Mouse (Mus musculus): ENCODE measurements at regions not wholly inside any gene's neighbourhood (a gene's known extent, or its start where the extent isn't known, plus 50 kb on each side); places are given as distances from the start of the nearest gene placed in this dataset.

- Histone ChIP-seq H3K27ac (ENCODE audit: low read depth, low read length) (no peak overlapping the region), H3K9me3 (ENCODE audit: low read length) (no peaks in the 10 kb centered on the region), H3K36me3 (ENCODE audit: insufficient read depth, low read length) (no peaks in the 10 kb centered on the region), H3K9ac (replicated peaks; ENCODE audit: low read length, poor library complexity, severe bottlenecking) (no peak overlapping the region), H3K4me3 (ENCODE audit: low read depth, low read length) (no peak overlapping the region), H3K27me3 (ENCODE audit: insufficient read depth, low read length) (no peaks in the 10 kb centered on the region), H3K4me1 (ENCODE audit: insufficient read depth, low read length) (no peaks in the 10 kb centered on the region), H3K4me2 (ENCODE audit: low read depth, low read length, poor library complexity, severe bottlenecking) (no peak overlapping the region)
- 93% methylated on average over 3 of the region's 3 CpGs for WGBS
- ATAC-seq (ENCODE audit: low FRiP score) = no peak
- DNase-seq (ENCODE audit: low spot score) = no peak
- no peak for TF ChIP-seq CTCF (IDR thresholded peaks at IDR 0.05)
Measured at GRCm38 (mm10) chr10:19091949-19092348, 76.5 kb upstream of the Tnfaip3 start.

- Histone ChIP-seq H3K27me3 (ENCODE audit: insufficient read depth, low read length) (no peaks in the 10 kb centered on the region), H3K36me3 (ENCODE audit: insufficient read depth, low read length) (no peaks in the 10 kb centered on the region), H3K9ac (replicated peaks; ENCODE audit: low read length, poor library complexity, severe bottlenecking) (no peak overlapping the region), H3K9me3 (ENCODE audit: low read length) (no peaks in the 10 kb centered on the region), H3K27ac (ENCODE audit: low read depth, low read length) (no peak overlapping the region), H3K4me2 (ENCODE audit: low read depth, low read length, poor library complexity, severe bottlenecking) (no peak overlapping the region), H3K4me3 (ENCODE audit: low read depth, low read length) (no peak overlapping the region), H3K4me1 (ENCODE audit: insufficient read depth, low read length) (no peaks in the 10 kb centered on the region)
- ATAC-seq (ENCODE audit: low FRiP score) (no peak), DNase-seq (ENCODE audit: low spot score) (no peak)
- WGBS = 16% methylated on average over 3 of the region's 3 CpGs
- no peak for TF ChIP-seq CTCF (IDR thresholded peaks at IDR 0.05)
Measured at GRCm38 (mm10) chr10:19091110-19091509, 75.7 kb upstream of the Tnfaip3 start.

GRCm38 (mm10) chr10:19086995-19087394 lies 71.5 kb upstream of the Tnfaip3 start:
- no peak for DNase-seq (ENCODE audit: low spot score)

GRCm38 (mm10) chr10:19082136-19082535 lies 66.7 kb upstream of the Tnfaip3 start:
- no peak overlapping the region for H3K4me3 ChIP-seq (ENCODE audit: low read depth, low read length)
- H3K36me3 ChIP-seq (ENCODE audit: insufficient read depth, low read length) = no peaks in the 10 kb centered on the region
- H3K9me3 ChIP-seq (ENCODE audit: low read length) = no peaks in the 10 kb centered on the region
- H3K27ac ChIP-seq (ENCODE audit: low read depth, low read length) = no peak overlapping the region
- no peak for ATAC-seq (ENCODE audit: low FRiP score)
- TF ChIP-seq CTCF (IDR thresholded peaks at IDR 0.05) = no peak
- no peaks in the 10 kb centered on the region for H3K27me3 ChIP-seq (ENCODE audit: insufficient read depth, low read length)
- no peak overlapping the region for H3K4me2 ChIP-seq (ENCODE audit: low read depth, low read length, poor library complexity, severe bottlenecking)
- WGBS = 90% methylated on average over 4 of the region's 4 CpGs
- H3K4me1 ChIP-seq (ENCODE audit: insufficient read depth, low read length) = no peaks in the 10 kb centered on the region
- no peak for DNase-seq (ENCODE audit: low spot score)
- no peak overlapping the region for H3K9ac ChIP-seq (replicated peaks; ENCODE audit: low read length, poor library complexity, severe bottlenecking)

More at GRCm38 (mm10) chr10:19086995-19087394, 71.5 kb upstream of the Tnfaip3 start:
- Histone ChIP-seq H3K27me3 (ENCODE audit: insufficient read depth, low read length) (no peaks in the 10 kb centered on the region), H3K36me3 (ENCODE audit: insufficient read depth, low read length) (no peaks in the 10 kb centered on the region), H3K4me1 (ENCODE audit: insufficient read depth, low read length) (no peaks in the 10 kb centered on the region), H3K9me3 (ENCODE audit: low read length) (no peaks in the 10 kb centered on the region), H3K4me3 (ENCODE audit: low read depth, low read length) (no peak overlapping the region), H3K4me2 (ENCODE audit: low read depth, low read length, poor library complexity, severe bottlenecking) (no peak overlapping the region), H3K9ac (replicated peaks; ENCODE audit: low read length, poor library complexity, severe bottlenecking) (no peak overlapping the region), H3K27ac (ENCODE audit: low read depth, low read length) (no peak overlapping the region)
- 88% methylated on average over 1 of the region's 1 CpGs for WGBS
- no peak for TF ChIP-seq CTCF (IDR thresholded peaks at IDR 0.05)
- ATAC-seq (ENCODE audit: low FRiP score) = no peak

GRCm38 (mm10) chr10:19078047-19078446 lies 62.6 kb upstream of the Tnfaip3 start:
- H3K4me1 ChIP-seq (ENCODE audit: insufficient read depth, low read length) = no peaks in the 10 kb centered on the region

GRCm38 (mm10) chr10:19068377-19068776 lies 52.9 kb upstream of the Tnfaip3 start:
- Histone ChIP-seq H3K9ac (replicated peaks; ENCODE audit: low read length, poor library complexity, severe bottlenecking) (no peak overlapping the region), H3K4me3 (ENCODE audit: low read depth, low read length) (no peak overlapping the region), H3K4me2 (ENCODE audit: low read depth, low read length, poor library complexity, severe bottlenecking) (no peak overlapping the region), H3K27ac (ENCODE audit: low read depth, low read length) (no peak overlapping the region), H3K36me3 (ENCODE audit: insufficient read depth, low read length) (no peaks in the 10 kb centered on the region), H3K27me3 (ENCODE audit: insufficient read depth, low read length) (no peaks in the 10 kb centered on the region), H3K9me3 (ENCODE audit: low read length) (no peaks in the 10 kb centered on the region), H3K4me1 (ENCODE audit: insufficient read depth, low read length) (no peaks in the 10 kb centered on the region)
- no peak for TF ChIP-seq CTCF (IDR thresholded peaks at IDR 0.05)
- ATAC-seq (ENCODE audit: low FRiP score) (no peak), DNase-seq (ENCODE audit: low spot score) (no peak)
- 86% methylated on average over 5 of the region's 5 CpGs for WGBS

More at GRCm38 (mm10) chr10:19078047-19078446, 62.6 kb upstream of the Tnfaip3 start:
- no peaks in the 10 kb centered on the region for H3K36me3 ChIP-seq (ENCODE audit: insufficient read depth, low read length)
- H3K4me2 ChIP-seq (ENCODE audit: low read depth, low read length, poor library complexity, severe bottlenecking) = no peak overlapping the region
- no peak for TF ChIP-seq CTCF (IDR thresholded peaks at IDR 0.05)
- no peaks in the 10 kb centered on the region for H3K27me3 ChIP-seq (ENCODE audit: insufficient read depth, low read length)
- ATAC-seq (ENCODE audit: low FRiP score) (no peak), DNase-seq (ENCODE audit: low spot score) (no peak)
- no peak overlapping the region for H3K4me3 ChIP-seq (ENCODE audit: low read depth, low read length)
- 80% methylated on average over 4 of the region's 4 CpGs for WGBS
- no peak overlapping the region for H3K27ac ChIP-seq (ENCODE audit: low read depth, low read length)
- H3K9ac ChIP-seq (replicated peaks; ENCODE audit: low read length, poor library complexity, severe bottlenecking) = no peak overlapping the region
- H3K9me3 ChIP-seq (ENCODE audit: low read length) = no peaks in the 10 kb centered on the region

All from midbrain, postnatal 0 days (tissue).